Mouse (Mus musculus) intestine, embryonic 16.5 days (tissue): ENCODE measurements around the gene Samd4b. TPM values are rescaled to one million over a fixed set of nuclear protein-coding genes. Genes with fewer than 3 reads are reported as not detected.

Experiments
- ATAC-seq: fragments of 200-750 bp; cut with Nextera tagmentation; 2 replicates; pipeline ENCODE4 v1.8.0; 2017; ENCODE audit warnings: moderate TSS enrichment, moderate library complexity
- H3K27ac ChIP-seq: fragments of 300-500 bp; sonication (generic); 2 replicates; pipeline ENCODE4 v1.5.1; 2014; ENCODE audit warnings: mild to moderate bottlenecking, low read length
- H3K27me3 ChIP-seq: fragments of 300-500 bp; sonication (generic); replicated peaks from 2 replicates; pipeline ENCODE4 v1.6.1; 2014; ENCODE audit warnings: low read length, control low read depth, mixed read lengths; ENCODE audit not compliant: control insufficient read depth, insufficient read depth
- H3K36me3 ChIP-seq: fragments of 300-500 bp; sonication (generic); 2 replicates; pipeline ENCODE4 v1.6.1; 2014; ENCODE audit warnings: low read length, control low read depth; ENCODE audit not compliant: control insufficient read depth, insufficient read depth
- H3K4me1 ChIP-seq: fragments of 300-500 bp; sonication (generic); 2 replicates; pipeline ENCODE4 v1.6.1; 2014; ENCODE audit warnings: low read length, control low read depth, mixed read lengths; ENCODE audit not compliant: control insufficient read depth, insufficient read depth
- H3K4me2 ChIP-seq: fragments of 300-500 bp; sonication (generic); 2 replicates; pipeline ENCODE4 v1.6.1; 2014; ENCODE audit warnings: low read depth, low read length, control low read depth
- H3K4me3 ChIP-seq: fragments of 300-500 bp; sonication (generic); 2 replicates; pipeline ENCODE4 v1.5.1; 2014; ENCODE audit warnings: mild to moderate bottlenecking, low read length
- H3K9ac ChIP-seq: fragments of 300-500 bp; sonication (generic); 2 replicates; pipeline ENCODE4 v1.6.1; 2014; ENCODE audit warnings: low read depth, low read length
- H3K9me3 ChIP-seq: fragments of 300-500 bp; sonication (generic); 2 replicates; pipeline ENCODE4 v1.6.1; 2016; ENCODE audit warnings: low read length, control low read depth; ENCODE audit not compliant: control insufficient read depth
- WGBS: fragments of 180-500 bp; shearing (Covaris S2); extraction: QIAGEN DNeasy Blood & Tissue Kit; methylation state at CpG from one replicate; pipeline ENCODE4 v1.1.7; 2014; 5-methylcytosine and 5-hydroxymethylcytosine counted together
- polyA plus RNA-seq: library from polyadenylated mRNA; unstranded; fragments of >200 nt; fragmentation: Nextera tagmentation; extraction: Ambion mirVana; gene quantifications from 2 replicates; pipeline ENCODE4 v1.2.1, GENCODE M21; 2015

Gene Samd4b
- polyA plus RNA-seq, 1 experiment from 2014 or later, result 7.8 TPM

DNA sequence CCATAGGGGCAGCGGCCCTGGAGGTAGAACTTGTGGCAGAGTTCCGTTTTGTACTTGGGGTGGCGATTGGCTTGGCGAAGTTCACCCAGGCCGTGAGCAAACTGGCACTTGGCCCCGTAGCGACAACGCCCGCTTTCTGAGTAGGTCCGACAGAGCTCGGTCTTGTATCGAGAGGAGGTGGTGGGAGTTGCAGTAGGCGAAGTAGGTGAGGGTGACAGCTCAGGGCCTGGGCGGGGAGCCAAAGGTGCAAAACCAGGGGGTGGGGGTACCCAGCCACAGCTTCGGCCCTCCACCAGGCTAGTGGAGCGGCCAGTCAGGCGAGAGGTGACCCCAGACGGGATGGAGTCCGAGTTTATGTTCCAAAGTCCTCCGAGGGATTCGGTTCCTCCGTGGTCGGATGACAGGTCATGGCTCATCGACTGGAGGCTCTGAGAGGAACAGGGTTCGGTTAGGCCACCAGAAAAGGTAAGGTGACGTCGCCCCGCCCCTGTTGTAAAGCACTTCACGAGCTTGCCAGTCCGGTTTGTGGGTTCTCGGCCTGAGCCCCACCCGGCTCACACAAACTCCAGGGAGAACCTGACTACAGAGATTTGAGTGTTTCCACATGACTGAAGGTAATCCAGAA, 219.8 kb downstream of the Samd4b start:
- ATAC-seq, result 0 out of 2 replicates have a peak, but pooled peaks have one; percentile 5
- peak overlapping the region; percentile 99 for H3K27ac ChIP-seq
- H3K27me3 ChIP-seq, result no peaks in the 10 kb centered on the region
- WGBS, result 25% methylated on average over 32 of the region's 32 CpGs
- H3K4me1 ChIP-seq, result peaks cover 48% of the 10 kb centered on the region
- peak overlapping the region; percentile 98 for H3K9ac ChIP-seq
- no peaks in the 10 kb centered on the region for H3K9me3 ChIP-seq
- peak overlapping the region; percentile 84 for H3K4me3 ChIP-seq
- peak overlapping the region; percentile 62 for H3K4me2 ChIP-seq
- no peaks in the 10 kb centered on the region for H3K36me3 ChIP-seq

DNA sequence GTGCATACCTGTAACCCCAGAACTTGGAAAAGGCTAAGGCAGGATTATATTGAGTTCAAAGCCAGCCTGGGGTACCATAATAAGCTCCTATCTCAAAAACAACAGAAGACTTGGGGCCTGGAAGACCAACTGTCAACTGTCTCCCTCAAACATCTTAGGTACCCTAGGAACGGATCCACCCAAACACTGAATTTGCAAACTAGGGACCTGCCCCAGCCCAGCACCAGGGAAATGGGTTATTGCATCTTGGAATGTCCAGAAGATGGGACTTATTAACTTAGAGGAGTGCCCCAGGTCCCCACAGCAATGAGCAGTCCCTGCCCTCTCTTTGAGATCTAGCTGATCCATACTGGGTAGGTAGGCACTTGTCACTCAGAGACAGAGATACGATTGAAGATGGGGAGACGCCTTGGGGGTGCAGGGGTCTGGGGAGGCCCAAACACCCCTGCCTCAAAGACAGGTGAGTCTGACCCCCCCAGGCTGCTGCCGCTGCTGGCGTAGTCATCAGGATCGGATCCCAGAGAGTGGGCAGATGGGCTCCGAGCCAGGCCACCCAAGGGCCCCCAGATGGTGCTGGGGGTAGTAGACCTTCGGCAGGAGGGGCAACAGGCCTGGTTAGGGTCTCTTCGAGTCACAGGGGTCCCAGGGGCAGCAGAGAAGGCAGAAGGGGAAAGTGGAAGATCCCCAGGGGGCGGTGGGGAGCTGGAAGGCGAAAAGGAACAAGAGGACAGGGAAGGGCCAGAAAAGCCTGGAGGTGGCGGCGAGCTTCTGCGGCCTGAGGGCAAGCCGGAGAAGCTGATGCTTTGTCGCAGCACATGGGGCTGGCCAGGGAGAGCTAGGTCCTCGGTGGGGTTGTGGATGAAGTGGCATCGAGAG, 220.5 kb downstream of the Samd4b start:
- Histone ChIP-seq H3K9ac (peak overlapping the region; percentile 98), H3K36me3 (no peaks in the 10 kb centered on the region), H3K9me3 (no peaks in the 10 kb centered on the region), H3K4me1 (peaks cover 41% of the 10 kb centered on the region), H3K4me3 (peak overlapping the region; percentile 84), H3K27me3 (no peaks in the 10 kb centered on the region), H3K27ac (peak overlapping the region; percentile 99), H3K4me2 (peak overlapping the region; percentile 62)
- no peak for ATAC-seq
- 60% methylated on average over 18 of the region's 18 CpGs for WGBS

DNA sequence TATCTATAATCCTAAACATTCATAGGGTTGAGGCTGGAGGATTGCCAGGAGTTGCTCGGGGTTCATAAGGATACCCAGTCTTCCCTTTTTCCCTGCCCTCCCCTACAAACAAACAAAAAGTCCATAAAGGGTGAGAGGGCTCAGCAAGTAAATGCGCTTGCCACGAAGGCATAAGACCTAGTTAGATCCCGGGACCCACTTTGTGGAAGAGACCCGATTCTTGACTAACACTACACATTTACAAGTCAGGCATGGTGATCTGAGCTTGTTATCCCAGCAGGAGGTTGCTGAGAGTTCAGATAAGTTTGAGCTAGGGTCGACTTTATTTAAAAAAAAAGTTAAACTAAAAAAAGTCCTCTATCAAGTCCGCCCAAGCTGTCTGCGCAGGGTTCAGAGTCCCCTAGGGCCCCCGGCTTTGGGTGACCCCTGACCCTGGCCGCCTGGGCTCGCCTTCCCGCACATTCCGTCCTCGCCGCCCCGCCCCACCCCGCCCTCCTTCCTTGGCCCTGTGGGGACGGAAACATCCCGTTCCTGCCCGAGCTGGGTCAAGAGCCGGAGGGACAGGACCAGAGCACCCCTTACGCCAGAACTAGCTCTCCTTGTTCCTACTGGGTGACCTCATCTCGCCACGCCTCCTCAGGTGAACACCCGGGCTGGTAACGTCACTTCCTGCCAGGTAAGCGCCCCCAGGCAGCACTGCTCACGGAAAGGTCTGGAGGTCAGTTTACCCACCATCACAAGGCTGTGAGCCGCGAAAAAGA, 221.8 kb downstream of the Samd4b start:
- peak overlapping the region; percentile 60 for H3K9ac ChIP-seq
- H3K36me3 ChIP-seq, result no peaks in the 10 kb centered on the region
- peaks cover 32% of the 10 kb centered on the region for H3K4me1 ChIP-seq
- H3K9me3 ChIP-seq, result no peaks in the 10 kb centered on the region
- WGBS, result 3% methylated on average over 30 of the region's 30 CpGs
- peak overlapping the region; percentile 97 for H3K27ac ChIP-seq
- ATAC-seq, result peak; percentile 25
- H3K4me2 ChIP-seq, result peak overlapping the region; percentile 62
- no peaks in the 10 kb centered on the region for H3K27me3 ChIP-seq
- peak overlapping the region; percentile 84 for H3K4me3 ChIP-seq

DNA sequence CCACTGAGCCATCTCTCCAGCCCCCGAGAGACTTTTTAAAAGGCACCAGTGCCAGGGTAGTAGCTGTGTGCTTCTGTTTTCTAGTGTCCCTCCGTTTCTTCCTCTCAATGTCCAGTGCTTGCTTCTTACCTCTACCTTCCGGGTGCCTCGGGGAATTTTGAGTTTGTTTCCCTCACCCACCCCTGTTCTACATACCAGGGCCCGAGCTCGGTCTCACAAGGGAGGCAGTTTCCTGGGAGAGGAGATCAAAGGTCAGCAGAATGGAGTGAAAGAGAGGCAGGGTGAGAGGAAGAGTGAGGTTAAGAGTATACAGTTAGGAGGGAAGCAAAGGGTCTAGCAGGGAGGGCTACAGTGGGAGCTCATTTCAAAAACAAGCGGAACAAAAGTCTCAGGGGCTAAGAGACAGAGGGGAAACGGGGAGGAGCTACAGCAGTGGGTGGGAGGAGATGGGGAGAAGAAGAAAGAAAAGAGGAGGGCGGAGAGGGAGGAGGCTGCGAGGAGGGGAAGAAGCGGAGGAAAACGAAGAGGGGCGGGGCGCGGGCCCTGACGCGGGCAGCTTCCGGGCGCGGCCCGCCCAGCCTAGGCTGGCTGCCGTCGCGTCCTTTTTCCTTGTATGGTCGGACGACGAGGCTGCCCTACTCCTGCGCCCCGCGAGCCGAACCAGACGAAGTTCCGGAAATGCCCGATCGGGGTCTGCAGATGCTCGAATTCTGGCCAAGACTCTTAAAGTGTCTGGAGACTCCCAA, 222.6 kb downstream of the Samd4b start:
- Histone ChIP-seq H3K36me3 (no peaks in the 10 kb centered on the region), H3K9me3 (no peaks in the 10 kb centered on the region), H3K9ac (peak overlapping the region; percentile 74), H3K27me3 (no peaks in the 10 kb centered on the region), H3K4me3 (peak overlapping the region; percentile 84), H3K27ac (peak overlapping the region; percentile 97), H3K4me1 (peaks cover 33% of the 10 kb centered on the region), H3K4me2 (peak overlapping the region; percentile 62)
- 1% methylated on average over 30 of the region's 36 CpGs for WGBS
- ATAC-seq, result peak; percentile 45

DNA sequence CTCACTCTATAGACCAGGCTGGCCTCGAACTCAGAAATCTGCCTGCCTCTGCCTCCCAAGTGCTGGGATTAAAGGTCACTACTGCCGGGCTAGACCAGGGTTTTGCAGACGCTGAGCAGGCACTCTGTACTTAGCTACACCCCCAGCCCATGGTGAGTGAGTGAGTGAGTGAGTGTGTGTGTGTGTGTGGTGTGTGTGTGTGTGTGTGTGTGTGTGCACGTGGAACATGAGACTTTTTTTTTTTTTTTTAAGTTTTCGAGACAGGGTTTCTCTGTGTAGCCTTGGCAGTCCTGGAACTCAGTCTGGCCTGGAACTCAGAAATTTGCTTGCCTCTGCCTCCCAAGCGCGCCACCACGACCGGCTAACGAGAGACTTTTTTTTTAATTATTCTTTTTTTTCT, 223.3 kb downstream of the Samd4b start:
- Histone ChIP-seq H3K9ac (peak overlapping the region; percentile 74), H3K9me3 (no peaks in the 10 kb centered on the region), H3K4me1 (peaks cover 36% of the 10 kb centered on the region), H3K4me2 (peak overlapping the region; percentile 62), H3K27ac (peak overlapping the region; percentile 97), H3K4me3 (peak overlapping the region; percentile 84; the same call in 1 of the 2 replicates), H3K36me3 (no peaks in the 10 kb centered on the region), H3K27me3 (no peaks in the 10 kb centered on the region)
- no peak for ATAC-seq
- 62% methylated on average over 10 of the region's 10 CpGs for WGBS

DNA sequence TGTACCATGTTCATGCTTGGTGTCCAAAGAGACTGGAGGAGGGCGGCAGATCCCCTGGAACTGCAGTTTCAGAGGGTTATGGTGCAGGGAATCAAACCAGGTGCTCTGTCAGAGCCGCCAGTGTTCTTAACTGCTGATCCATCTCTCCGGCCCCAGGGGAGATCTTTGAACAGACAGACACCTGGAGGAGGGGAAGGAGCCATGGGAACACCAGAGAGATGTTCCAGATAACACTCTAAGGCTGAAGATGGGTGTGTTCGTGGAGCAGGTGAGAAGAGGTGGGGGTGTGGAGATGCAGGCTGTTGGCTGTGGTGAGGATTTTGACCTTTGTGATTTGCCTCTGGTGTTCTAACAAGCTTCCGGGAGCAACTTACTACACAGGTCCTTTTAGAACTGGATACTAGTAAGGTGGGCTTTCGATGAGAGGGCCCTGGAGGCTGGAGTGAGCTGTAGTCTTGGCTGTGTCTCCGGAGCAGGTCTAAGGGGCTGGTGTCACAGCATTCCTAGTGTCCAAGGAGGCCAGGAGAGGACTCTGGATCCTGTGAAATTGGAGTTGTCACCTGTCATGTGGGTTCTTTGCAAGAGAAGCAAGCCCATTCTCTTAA, 224.0 kb downstream of the Samd4b start:
- Histone ChIP-seq H3K9me3 (no peaks in the 10 kb centered on the region), H3K36me3 (no peaks in the 10 kb centered on the region), H3K27me3 (no peaks in the 10 kb centered on the region), H3K9ac (peak overlapping the region; percentile 49), H3K4me2 (no peak overlapping the region; the same call in 1 of the 2 replicates), H3K27ac (peak overlapping the region; percentile 97), H3K4me3 (no peak overlapping the region), H3K4me1 (peaks cover 35% of the 10 kb centered on the region)
- ATAC-seq, result no peak
- WGBS, result 65% methylated on average over 7 of the region's 7 CpGs

DNA sequence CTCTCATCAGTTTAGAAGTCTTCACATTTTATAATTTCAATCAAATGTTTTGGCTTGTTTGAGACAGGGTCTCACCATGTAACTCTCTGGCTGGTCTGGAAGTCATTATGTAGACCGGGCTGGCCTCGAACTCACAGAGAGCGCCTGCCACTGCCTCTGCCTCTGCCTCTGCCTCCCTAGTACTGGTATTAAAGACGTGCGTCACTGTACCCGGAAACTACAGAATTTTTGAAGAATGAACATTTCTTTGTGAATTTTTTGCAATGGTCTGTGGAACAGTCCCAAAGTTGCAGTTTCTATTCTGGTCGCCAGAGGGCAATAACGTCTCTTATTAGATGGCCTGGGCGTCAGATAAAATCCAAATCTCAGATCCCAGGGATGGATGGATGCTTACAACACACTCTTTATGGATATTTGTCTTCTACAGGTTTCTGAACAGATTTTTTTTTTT, 224.8 kb downstream of the Samd4b start:
- Histone ChIP-seq H3K4me2 (peak overlapping the region; percentile 51), H3K27ac (peak overlapping the region; percentile 87), H3K4me1 (peaks cover 34% of the 10 kb centered on the region), H3K9ac (peak overlapping the region; percentile 60), H3K9me3 (no peaks in the 10 kb centered on the region), H3K36me3 (no peaks in the 10 kb centered on the region), H3K4me3 (peak overlapping the region; percentile 83), H3K27me3 (no peaks in the 10 kb centered on the region)
- ATAC-seq, result peak; percentile 0
- WGBS, result under 1% methylated on average over 9 of the region's 9 CpGs

DNA sequence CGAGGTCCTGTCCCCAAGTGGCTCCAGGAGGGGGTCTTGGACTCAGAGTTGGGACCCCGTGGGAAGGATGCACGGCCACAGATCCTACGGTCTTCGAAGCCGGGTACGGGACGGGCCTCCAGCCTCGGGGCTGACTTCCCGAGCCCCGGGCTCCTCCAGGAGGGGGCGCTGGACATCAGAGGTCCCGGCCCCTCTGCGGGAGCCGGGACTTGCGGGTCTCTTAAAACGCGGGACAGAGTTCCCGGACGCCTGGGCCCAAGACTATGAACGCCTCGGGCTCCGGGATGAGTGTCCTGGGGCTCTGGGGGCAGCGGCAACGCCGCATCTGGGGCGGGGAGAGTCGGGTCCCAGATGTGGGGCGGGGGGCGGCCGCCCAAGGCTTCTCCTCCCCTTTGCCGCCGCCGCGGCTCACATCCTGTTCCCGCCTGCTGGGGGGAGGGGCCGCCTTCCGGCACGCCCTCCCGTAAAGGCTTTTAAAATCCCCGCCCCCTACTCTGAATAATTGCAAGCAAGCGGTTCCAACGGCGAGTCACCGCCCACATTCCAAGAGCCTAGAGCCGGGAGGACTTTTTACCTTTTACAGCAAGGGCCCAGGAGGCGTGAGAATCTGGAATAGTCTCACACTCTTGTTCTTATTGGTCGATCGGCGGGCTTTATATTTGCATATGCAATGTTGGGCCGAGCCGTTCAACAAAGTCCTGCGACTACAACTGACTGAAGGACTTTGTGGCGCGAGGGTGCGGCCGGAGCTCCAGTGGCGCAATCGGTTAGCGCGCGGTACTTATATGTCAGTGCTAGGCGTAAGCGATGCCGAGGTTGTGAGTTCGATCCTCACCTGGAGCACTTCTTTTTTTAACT, 225.5 kb downstream of the Samd4b start, which contains the start of gene Plekhg2:
Gene Plekhg2 (minus strand): TSS at position 349 of the 858 bp plus-strand sequence.
- peaks cover 30% of the 10 kb centered on the region for H3K4me1 ChIP-seq
- H3K27ac ChIP-seq, result peak within 1 kb of the TSS; percentile 95
- H3K27me3 ChIP-seq, result no peaks in the 10 kb centered on the region
- no peaks in the 10 kb centered on the region for H3K9me3 ChIP-seq
- H3K36me3 ChIP-seq, result peaks cover 5% of the 10 kb centered on the region
- ATAC-seq, result peak; percentile 83
- peak within 1 kb of the TSS; percentile 83 for H3K4me3 ChIP-seq
- WGBS, result under 1% methylated on average over 66 of the region's 66 CpGs
- peak within 1 kb of the TSS; percentile 88 for H3K4me2 ChIP-seq
- H3K9ac ChIP-seq, result peak within 1 kb of the TSS; percentile 95
